Mouse (Mus musculus): Measurements from ENCODE around the gene Prpf3. TPM values are rescaled to one million over a fixed set of nuclear protein-coding genes. Genes with fewer than 3 reads are reported as not detected.
"Not testable (repeated sequence)": the region's sequence is repeated elsewhere in the genome, so short reads cannot be mapped to it uniquely, and the experiment has no call there.

Prpf3 gene
- polyA plus RNA-seq (2015; fragmentation: Nextera tagmentation; extraction: Ambion mirVana): 31.6 and 34.7 TPM in 2 replicates

DNA sequence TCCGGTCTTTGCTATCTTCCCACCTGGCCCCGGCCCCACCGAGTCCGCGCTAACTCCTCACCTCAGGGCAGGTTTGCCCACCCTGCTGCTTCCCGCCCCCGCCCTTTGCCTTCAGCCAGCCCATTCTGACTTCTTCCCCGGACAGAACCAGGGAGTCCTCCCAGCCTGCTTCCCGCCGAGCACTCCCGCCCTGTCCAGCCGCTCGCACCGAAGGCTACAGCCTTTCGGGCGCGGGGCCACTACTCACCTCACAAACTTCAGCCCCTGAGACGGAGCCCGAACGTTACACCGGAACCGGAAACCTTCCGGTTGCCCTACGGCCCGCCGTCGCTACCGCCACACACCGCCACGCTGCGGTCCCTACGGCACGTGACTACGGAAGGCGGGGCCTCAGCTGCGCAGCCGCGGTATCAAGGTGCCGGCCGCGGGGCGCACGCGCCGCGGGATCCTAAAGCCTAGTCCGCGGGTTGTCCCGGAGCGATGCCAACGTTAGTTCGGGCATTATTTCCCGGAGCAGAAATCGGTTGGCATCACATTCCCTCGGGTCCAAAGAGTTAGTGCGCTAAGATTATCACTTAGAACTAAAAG, at the start of gene Prpf3:
Gene Prpf3 (minus strand): TSS at position 384 of the 588 bp plus-strand sequence.
- peak within 1 kb of the TSS; percentile 73 for H3K27ac ChIP-seq (ENCODE audit: low read length)
- under 1% methylated on average over 56 of the region's 56 CpGs for WGBS
- H3K4me1 ChIP-seq (ENCODE audit: control insufficient read depth, insufficient read depth, low read length): peaks cover 14% of the 10 kb centered on the region
- H3K27me3 ChIP-seq (ENCODE audit: control insufficient read depth, insufficient read depth, low read length): no peaks in the 10 kb centered on the region
- H3K9ac ChIP-seq (ENCODE audit: low read length): peak within 1 kb of the TSS; percentile 91
- peaks cover 21% of the 10 kb centered on the region for H3K36me3 ChIP-seq (ENCODE audit: control insufficient read depth, insufficient read depth)
- peak within 1 kb of the TSS; percentile 64 for H3K4me2 ChIP-seq (ENCODE audit: low read depth, low read length)
- peak; percentile 96 for ATAC-seq (replicated peaks; ENCODE audit: extremely low read depth, insufficient read depth, low FRiP score)
- H3K4me3 ChIP-seq (ENCODE audit: low read length): peak within 1 kb of the TSS; percentile 95
- no peaks in the 10 kb centered on the region for H3K9me3 ChIP-seq (replicated peaks; ENCODE audit: control insufficient read depth, low read length)

DNA sequence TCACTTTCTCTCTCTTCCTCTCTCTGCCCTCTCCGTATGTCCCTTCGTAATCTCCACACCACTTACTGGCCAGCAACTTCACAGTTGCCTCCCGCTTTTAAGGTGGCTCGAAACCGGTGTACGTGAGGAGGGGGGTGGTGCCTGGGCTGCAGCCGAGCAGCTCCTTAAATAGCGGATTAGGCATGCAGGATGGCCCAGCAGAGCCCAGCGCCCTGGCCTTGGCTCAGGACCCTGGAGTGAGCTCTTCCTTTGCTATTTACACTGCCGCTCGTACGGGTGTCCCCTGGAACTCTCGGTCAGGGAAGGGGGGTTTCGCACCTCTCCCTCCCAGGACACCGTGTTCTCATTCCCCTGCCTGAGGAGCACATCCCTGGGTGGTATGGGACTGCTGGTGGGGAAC, 48.9 kb upstream of the Prpf3 start, which contains the start of gene Car14:
Gene Car14 (minus strand): TSS at position 124 of the 400 bp plus-strand sequence.
- WGBS: 3% methylated on average over 15 of the region's 15 CpGs
- Histone ChIP-seq H3K27me3 (ENCODE audit: control insufficient read depth, insufficient read depth, low read length) (no peaks in the 10 kb centered on the region), H3K4me2 (ENCODE audit: low read depth, low read length) (peak within 1 kb of the TSS; percentile 80), H3K9ac (ENCODE audit: low read length) (peak within 1 kb of the TSS; percentile 80), H3K4me1 (ENCODE audit: control insufficient read depth, insufficient read depth, low read length) (peaks cover 40% of the 10 kb centered on the region), H3K9me3 (replicated peaks; ENCODE audit: control insufficient read depth, low read length) (no peaks in the 10 kb centered on the region), H3K4me3 (ENCODE audit: low read length) (peak within 1 kb of the TSS; percentile 58), H3K36me3 (ENCODE audit: control insufficient read depth, insufficient read depth) (no peaks in the 10 kb centered on the region), H3K27ac (ENCODE audit: low read length) (peak within 1 kb of the TSS; percentile 86)
- ATAC-seq (replicated peaks; ENCODE audit: extremely low read depth, insufficient read depth, low FRiP score): peak; percentile 74

- peak overlapping the region; percentile 80 for H3K4me2 ChIP-seq (ENCODE audit: low read depth, low read length)
- no peaks in the 10 kb centered on the region for H3K36me3 ChIP-seq (ENCODE audit: control insufficient read depth, insufficient read depth)
- no peaks in the 10 kb centered on the region for H3K27me3 ChIP-seq (ENCODE audit: control insufficient read depth, insufficient read depth, low read length)
- peaks cover 40% of the 10 kb centered on the region for H3K4me1 ChIP-seq (ENCODE audit: control insufficient read depth, insufficient read depth, low read length)
- peak overlapping the region; percentile 86 for H3K27ac ChIP-seq (ENCODE audit: low read length)
- no peak for ATAC-seq (replicated peaks; ENCODE audit: extremely low read depth, insufficient read depth, low FRiP score)
- no peaks in the 10 kb centered on the region for H3K9me3 ChIP-seq (replicated peaks; ENCODE audit: control insufficient read depth, low read length)
- H3K9ac ChIP-seq (ENCODE audit: low read length): peak overlapping the region; percentile 80
- H3K4me3 ChIP-seq (ENCODE audit: low read length): peak overlapping the region; percentile 58
- 9% methylated on average over 15 of the region's 15 CpGs for whole genome bisulfite sequencing
These were observed 48.2 kb upstream of the Prpf3 start for GRCm38 (mm10) chr3:95903753-95904502.

DNA sequence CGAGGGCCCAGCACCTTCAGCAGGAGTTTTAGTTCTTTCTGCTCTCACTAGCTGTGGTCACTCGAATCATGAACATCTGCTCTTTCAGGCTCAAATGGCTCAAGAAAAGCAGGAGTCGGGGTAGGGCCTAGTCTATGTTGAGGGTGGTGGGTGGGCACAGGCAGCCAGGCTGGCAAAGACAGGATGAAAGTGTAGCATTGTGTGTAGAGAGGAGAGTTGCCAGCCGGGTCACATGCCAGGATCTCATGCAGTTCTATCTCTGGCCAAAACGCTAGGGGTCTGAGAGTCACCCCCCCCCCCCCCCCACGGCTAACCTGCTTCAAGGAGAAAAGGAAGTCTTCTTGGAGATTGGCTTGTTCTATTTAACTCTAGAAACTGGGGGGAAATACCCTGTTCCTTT, 47.0 kb upstream of the Prpf3 start:
- peaks cover 40% of the 10 kb centered on the region for H3K4me1 ChIP-seq (ENCODE audit: control insufficient read depth, insufficient read depth, low read length)

DNA sequence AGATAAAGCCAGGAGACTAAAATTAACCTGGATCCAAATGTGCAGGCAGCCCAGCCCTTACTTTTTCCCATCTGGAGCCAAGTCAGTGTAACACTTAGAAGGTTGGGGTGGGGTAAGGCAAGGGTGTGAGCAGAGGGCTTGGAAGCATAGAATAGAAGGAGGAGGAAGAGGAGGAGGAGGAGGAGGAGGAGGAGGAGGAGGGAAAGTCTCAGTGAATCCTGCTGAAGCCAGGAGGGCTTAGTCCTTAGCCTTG, 46.6 kb upstream of the Prpf3 start:
- H3K4me2 ChIP-seq (ENCODE audit: low read depth, low read length): peak overlapping the region; percentile 80
- peak overlapping the region; percentile 86 for H3K27ac ChIP-seq (ENCODE audit: low read length)
- no peaks in the 10 kb centered on the region for H3K27me3 ChIP-seq (ENCODE audit: control insufficient read depth, insufficient read depth, low read length)
- no peaks in the 10 kb centered on the region for H3K9me3 ChIP-seq (replicated peaks; ENCODE audit: control insufficient read depth, low read length)
- H3K9ac ChIP-seq (ENCODE audit: low read length): peak overlapping the region; percentile 80
- H3K4me3 ChIP-seq (ENCODE audit: low read length): peak overlapping the region; percentile 58
- ATAC-seq (replicated peaks; ENCODE audit: extremely low read depth, insufficient read depth, low FRiP score): no peak; the same call in 1 of the 2 replicates
- H3K36me3 ChIP-seq (ENCODE audit: control insufficient read depth, insufficient read depth): peaks cover 5% of the 10 kb centered on the region; the same call in 1 of the 2 replicates
- H3K4me1 ChIP-seq (ENCODE audit: control insufficient read depth, insufficient read depth, low read length): peaks cover 40% of the 10 kb centered on the region

More for the DNA sequence above, 47.0 kb upstream of the Prpf3 start:
- no peaks in the 10 kb centered on the region for H3K9me3 ChIP-seq (replicated peaks; ENCODE audit: control insufficient read depth, low read length)
- ATAC-seq (replicated peaks; ENCODE audit: extremely low read depth, insufficient read depth, low FRiP score): no peak
- peak overlapping the region; percentile 58 for H3K4me3 ChIP-seq (ENCODE audit: low read length)
- peak overlapping the region; percentile 80 for H3K9ac ChIP-seq (ENCODE audit: low read length)
- 23% methylated on average over 6 of the region's 6 CpGs for WGBS
- peak overlapping the region; percentile 80 for H3K4me2 ChIP-seq (ENCODE audit: low read depth, low read length)
- 0 out of 2 replicates have a peak, but pooled peaks cover 3% of the 10 kb centered on the region for H3K36me3 ChIP-seq (ENCODE audit: control insufficient read depth, insufficient read depth)
- H3K27me3 ChIP-seq (ENCODE audit: control insufficient read depth, insufficient read depth, low read length): no peaks in the 10 kb centered on the region
- peak overlapping the region; percentile 86 for H3K27ac ChIP-seq (ENCODE audit: low read length)

DNA sequence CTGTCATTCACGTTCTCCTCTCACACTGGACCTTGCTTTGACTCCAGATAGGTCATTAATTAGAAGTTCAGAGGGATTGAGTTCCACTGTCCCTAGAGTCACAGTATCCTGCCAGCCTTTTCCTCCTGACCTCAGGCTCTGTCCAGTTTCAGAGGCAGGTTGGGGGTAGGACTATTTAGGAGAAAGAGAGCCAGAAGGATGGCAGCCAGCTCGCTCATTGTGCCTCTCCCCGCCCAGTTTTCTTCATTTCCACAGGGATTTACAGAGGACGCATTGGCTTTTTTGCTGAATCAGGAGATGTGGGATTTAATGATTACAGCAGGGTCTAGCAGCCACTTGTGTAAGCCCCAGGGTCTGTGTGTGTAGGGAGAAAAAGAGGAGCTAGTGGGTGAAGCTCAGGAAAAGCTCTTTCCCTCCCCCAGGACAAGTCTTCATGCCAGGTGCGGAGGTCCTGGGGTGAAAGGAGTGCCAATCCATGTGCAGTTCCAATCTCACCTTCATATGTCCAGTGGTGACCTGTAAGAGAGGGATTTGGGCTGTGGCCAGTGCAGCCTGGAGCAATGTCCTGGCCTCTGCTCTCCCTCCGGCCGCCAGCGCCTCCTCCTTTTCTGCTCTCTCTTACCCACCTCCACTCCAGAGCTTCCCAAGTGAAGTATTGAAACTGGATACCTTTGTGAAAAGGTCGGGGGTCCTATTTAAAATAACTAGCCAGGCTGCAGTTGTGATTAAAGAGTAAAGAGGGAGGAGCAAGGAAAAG, 46.1 kb upstream of the Prpf3 start:
- no peak for ATAC-seq (replicated peaks; ENCODE audit: extremely low read depth, insufficient read depth, low FRiP score)
- Histone ChIP-seq H3K4me1 (ENCODE audit: control insufficient read depth, insufficient read depth, low read length) (peaks cover 40% of the 10 kb centered on the region), H3K9me3 (replicated peaks; ENCODE audit: control insufficient read depth, low read length) (no peaks in the 10 kb centered on the region), H3K4me2 (ENCODE audit: low read depth, low read length) (peak overlapping the region; percentile 80), H3K27me3 (ENCODE audit: control insufficient read depth, insufficient read depth, low read length) (no peaks in the 10 kb centered on the region), H3K9ac (ENCODE audit: low read length) (peak overlapping the region; percentile 63), H3K27ac (ENCODE audit: low read length) (peak overlapping the region; percentile 86), H3K36me3 (ENCODE audit: control insufficient read depth, insufficient read depth) (peaks cover 5% of the 10 kb centered on the region; the same call in 1 of the 2 replicates), H3K4me3 (ENCODE audit: low read length) (peak overlapping the region; percentile 29)
- WGBS: 49% methylated on average over 9 of the region's 9 CpGs

GRCm38 (mm10) chr3:95899800-95900524, 44.3 kb upstream of the Prpf3 start:
- Histone ChIP-seq H3K4me3 (ENCODE audit: low read length) (no peak overlapping the region), H3K9ac (ENCODE audit: low read length) (no peak overlapping the region), H3K27ac (ENCODE audit: low read length) (no peak overlapping the region), H3K9me3 (replicated peaks; ENCODE audit: control insufficient read depth, low read length) (no peaks in the 10 kb centered on the region), H3K4me2 (ENCODE audit: low read depth, low read length) (no peak overlapping the region), H3K27me3 (ENCODE audit: control insufficient read depth, insufficient read depth, low read length) (no peaks in the 10 kb centered on the region), H3K4me1 (ENCODE audit: control insufficient read depth, insufficient read depth, low read length) (peaks cover 28% of the 10 kb centered on the region), H3K36me3 (ENCODE audit: control insufficient read depth, insufficient read depth) (peaks cover 5% of the 10 kb centered on the region; the same call in 1 of the 2 replicates)
- 73% methylated on average over 13 of the region's 13 CpGs for WGBS
- no peak for ATAC-seq (replicated peaks; ENCODE audit: extremely low read depth, insufficient read depth, low FRiP score)

- H3K4me1 ChIP-seq (ENCODE audit: control insufficient read depth, insufficient read depth, low read length): peaks cover 32% of the 10 kb centered on the region
- H3K4me2 ChIP-seq (ENCODE audit: low read depth, low read length); ATAC-seq (replicated peaks; ENCODE audit: extremely low read depth, insufficient read depth, low FRiP score); H3K27me3 ChIP-seq (ENCODE audit: control insufficient read depth, insufficient read depth, low read length); H3K36me3 ChIP-seq (ENCODE audit: control insufficient read depth, insufficient read depth); H3K4me3 ChIP-seq (ENCODE audit: low read length); H3K9me3 ChIP-seq (replicated peaks; ENCODE audit: control insufficient read depth, low read length); H3K27ac ChIP-seq (ENCODE audit: low read length); H3K9ac ChIP-seq (ENCODE audit: low read length): not testable (repeated sequence)
- 76% methylated on average over 7 of the region's 7 CpGs for WGBS
These were observed 39.8 kb upstream of the Prpf3 start for GRCm38 (mm10) chr3:95895501-95895900.
